Mouse (Mus musculus) granulocyte monocyte progenitor cell, adult 5-6 weeks (primary cell): ENCODE measurements at regions not wholly inside any gene's neighbourhood (a gene's known extent, or its start where the extent isn't known, plus 50 kb on each side); places are given as distances from the start of the nearest gene placed in this dataset.

Experiments used
- ATAC-seq: replicated peaks from 2 replicates; pipeline ENCODE4 v1.8.0; 2016; ENCODE audit warnings: mild to moderate bottlenecking, moderate TSS enrichment, inconsistent platforms; ENCODE audit not compliant: poor library complexity, severe bottlenecking

- no peak; the same call in 1 of the 2 replicates for ATAC-seq
Observed at GRCm38 (mm10) chr15:67767624-67768023, 1266.9 kb upstream of the Lrrc6 start.

GRCm38 (mm10) chr15:67759221-67759620, 1258.5 kb upstream of the Lrrc6 start:
- no peak for ATAC-seq

GRCm38 (mm10) chr15:67750582-67750981, 1249.9 kb upstream of the Lrrc6 start:
- no peak for ATAC-seq

- ATAC-seq = no peak
Observed at GRCm38 (mm10) chr15:67743332-67743731, 1242.6 kb upstream of the Lrrc6 start.

- peak; percentile 100 for ATAC-seq
Observed at GRCm38 (mm10) chr15:67732988-67733387, 1232.3 kb upstream of the Lrrc6 start.

GRCm38 (mm10) chr15:67729492-67729891, 1228.8 kb upstream of the Lrrc6 start:
- ATAC-seq = no peak

- no peak for ATAC-seq
Observed at GRCm38 (mm10) chr15:67725239-67725638, 1224.5 kb upstream of the Lrrc6 start.

GRCm38 (mm10) chr15:67714203-67714602, 1213.5 kb upstream of the Lrrc6 start:
- no peak for ATAC-seq

GRCm38 (mm10) chr15:67686140-67686539, 1185.4 kb upstream of the Lrrc6 start:
- no peak for ATAC-seq

GRCm38 (mm10) chr15:67673276-67673675, 1172.6 kb upstream of the Lrrc6 start:
- no peak for ATAC-seq

GRCm38 (mm10) chr15:67636155-67636554, 1135.4 kb upstream of the Lrrc6 start:
- ATAC-seq = peak; percentile 33; the same call in 1 of the 2 replicates

GRCm38 (mm10) chr15:67626704-67627287, 1126.1 kb upstream of the Lrrc6 start:
- ATAC-seq = no peak

- no peak for ATAC-seq
Observed at GRCm38 (mm10) chr15:67611896-67612295, 1111.2 kb upstream of the Lrrc6 start.

GRCm38 (mm10) chr15:67598426-67598825, 1097.7 kb upstream of the Lrrc6 start:
- no peak for ATAC-seq

- ATAC-seq = no peak
Observed at GRCm38 (mm10) chr15:67576581-67576980, 1075.9 kb upstream of the Lrrc6 start.

- no peak for ATAC-seq
Observed at GRCm38 (mm10) chr15:67571614-67572013, 1070.9 kb upstream of the Lrrc6 start.

- ATAC-seq = no peak
Observed at GRCm38 (mm10) chr15:67557304-67557703, 1056.6 kb upstream of the Lrrc6 start.

GRCm38 (mm10) chr15:67551911-67552310, 1051.2 kb upstream of the Lrrc6 start:
- ATAC-seq = no peak

- ATAC-seq = no peak
Observed at GRCm38 (mm10) chr15:67546896-67547400, 1046.2 kb upstream of the Lrrc6 start.

GRCm38 (mm10) chr15:67545745-67546144, 1045.0 kb upstream of the Lrrc6 start:
- ATAC-seq = no peak

GRCm38 (mm10) chr15:67513722-67514121, 1013.0 kb upstream of the Lrrc6 start:
- ATAC-seq = no peak

GRCm38 (mm10) chr15:67495001-67495658, 994.4 kb upstream of the Lrrc6 start:
- ATAC-seq = no peak
